Mouse (Mus musculus): ENCODE measurements around the gene Zfp560. TPM values are rescaled to one million over a fixed set of nuclear protein-coding genes. Genes with fewer than 3 reads are reported as not detected.

The Zfp560 gene
- polyA plus RNA-seq (2012; rRNA removed) = 0.10 and 0.75 TPM in 2 replicates

- peak within 1 kb of the TSS; percentile 30; the same call in 1 of the 2 replicates for H3K27ac ChIP-seq (ENCODE audit: insufficient read depth, low read depth, low read length)
- H3K4me3 ChIP-seq (ENCODE audit: low read depth, low read length) = peak within 1 kb of the TSS; percentile 78
- H3K27me3 ChIP-seq (ENCODE audit: control insufficient read depth, insufficient read depth, low read length) = no peaks in the 10 kb centered on the region
- H3K4me1 ChIP-seq (ENCODE audit: control insufficient read depth, insufficient read depth, insufficient read length, low read length) = 0 out of 2 replicates have a peak, but pooled peaks cover 5% of the 10 kb centered on the region
- WGBS = 5% methylated on average over 40 of the region's 40 CpGs
- H3K36me3 ChIP-seq (ENCODE audit: control insufficient read depth, insufficient read depth, low read length) = no peaks in the 10 kb centered on the region
- TF ChIP-seq CTCF (IDR thresholded peaks at IDR 0.05; ENCODE audit: extremely low read depth, insufficient read length, insufficient replicate concordance, low read depth, low read length) = peak; percentile 77; the same call in 1 of the 2 replicates
- peak; percentile 62 for TF ChIP-seq POLR2A (IDR thresholded peaks at IDR 0.05; ENCODE audit: low read depth, low read length)
Measured at GRCm38 (mm10) chr9:20384532-20385342, at the start of gene Zfp560. Gene Zfp560, minus strand, starts transcription at chr9:20385177.

GRCm38 (mm10) chr9:20430004-20430403 lies 45.0 kb upstream of the Zfp560 start:
- no peaks in the 10 kb centered on the region for H3K36me3 ChIP-seq (ENCODE audit: control insufficient read depth, insufficient read depth, low read length)
- H3K4me1 ChIP-seq (ENCODE audit: control insufficient read depth, insufficient read depth, insufficient read length, low read length) = no peaks in the 10 kb centered on the region
- H3K27ac ChIP-seq (ENCODE audit: insufficient read depth, low read depth, low read length) = no peak overlapping the region
- H3K4me3 ChIP-seq (ENCODE audit: low read depth, low read length) = no peak overlapping the region
- 85% methylated on average over 3 of the region's 3 CpGs for WGBS
- H3K27me3 ChIP-seq (ENCODE audit: control insufficient read depth, insufficient read depth, low read length) = no peaks in the 10 kb centered on the region
- no peak for TF ChIP-seq POLR2A (IDR thresholded peaks at IDR 0.05; ENCODE audit: low read depth, low read length)
- no peak for TF ChIP-seq CTCF (IDR thresholded peaks at IDR 0.05; ENCODE audit: extremely low read depth, insufficient read length, insufficient replicate concordance, low read depth, low read length)

- Histone ChIP-seq H3K27ac (ENCODE audit: insufficient read depth, low read depth, low read length) (no peak overlapping the region), H3K36me3 (ENCODE audit: control insufficient read depth, insufficient read depth, low read length) (no peaks in the 10 kb centered on the region), H3K4me1 (ENCODE audit: control insufficient read depth, insufficient read depth, insufficient read length, low read length) (no peaks in the 10 kb centered on the region), H3K27me3 (ENCODE audit: control insufficient read depth, insufficient read depth, low read length) (no peaks in the 10 kb centered on the region), H3K4me3 (ENCODE audit: low read depth, low read length) (no peak overlapping the region)
- WGBS = 39% methylated on average over 1 of the region's 1 CpGs
- TF ChIP-seq CTCF (IDR thresholded peaks at IDR 0.05; ENCODE audit: extremely low read depth, insufficient read length, insufficient replicate concordance, low read depth, low read length) = no peak
Measured at GRCm38 (mm10) chr9:20411460-20411859, 26.5 kb upstream of the Zfp560 start.

GRCm38 (mm10) chr9:20409319-20409718 lies 24.3 kb upstream of the Zfp560 start:
- 51% methylated on average over 2 of the region's 2 CpGs for WGBS
- Histone ChIP-seq H3K4me1 (ENCODE audit: control insufficient read depth, insufficient read depth, insufficient read length, low read length) (no peaks in the 10 kb centered on the region), H3K36me3 (ENCODE audit: control insufficient read depth, insufficient read depth, low read length) (no peaks in the 10 kb centered on the region), H3K27me3 (ENCODE audit: control insufficient read depth, insufficient read depth, low read length) (no peaks in the 10 kb centered on the region), H3K27ac (ENCODE audit: insufficient read depth, low read depth, low read length) (no peak overlapping the region), H3K4me3 (ENCODE audit: low read depth, low read length) (no peak overlapping the region)
- TF ChIP-seq CTCF (IDR thresholded peaks at IDR 0.05; ENCODE audit: extremely low read depth, insufficient read length, insufficient replicate concordance, low read depth, low read length) (no peak), POLR2A (IDR thresholded peaks at IDR 0.05; ENCODE audit: low read depth, low read length) (no peak)

GRCm38 (mm10) chr9:20385343-20385703 lies 346 bp upstream of the Zfp560 start:
- Histone ChIP-seq H3K36me3 (ENCODE audit: control insufficient read depth, insufficient read depth, low read length) (no peaks in the 10 kb centered on the region), H3K27ac (ENCODE audit: insufficient read depth, low read depth, low read length) (0 out of 2 replicates have a peak overlapping the region, but pooled peaks have one; percentile 5), H3K4me1 (ENCODE audit: control insufficient read depth, insufficient read depth, insufficient read length, low read length) (0 out of 2 replicates have a peak, but pooled peaks cover 5% of the 10 kb centered on the region), H3K27me3 (ENCODE audit: control insufficient read depth, insufficient read depth, low read length) (no peaks in the 10 kb centered on the region), H3K4me3 (ENCODE audit: low read depth, low read length) (peak overlapping the region; percentile 78)
- no peak for TF ChIP-seq POLR2A (IDR thresholded peaks at IDR 0.05; ENCODE audit: low read depth, low read length)
- TF ChIP-seq CTCF (IDR thresholded peaks at IDR 0.05; ENCODE audit: extremely low read depth, insufficient read length, insufficient replicate concordance, low read depth, low read length) = no peak
- WGBS = 10% methylated on average over 16 of the region's 16 CpGs

- TF ChIP-seq CTCF (IDR thresholded peaks at IDR 0.05; ENCODE audit: extremely low read depth, insufficient read length, insufficient replicate concordance, low read depth, low read length) (no peak), POLR2A (IDR thresholded peaks at IDR 0.05; ENCODE audit: low read depth, low read length) (no peak)
- WGBS = 89% methylated on average over 7 of the region's 7 CpGs
- Histone ChIP-seq H3K27me3 (ENCODE audit: control insufficient read depth, insufficient read depth, low read length) (no peaks in the 10 kb centered on the region), H3K4me3 (ENCODE audit: low read depth, low read length) (no peak overlapping the region), H3K4me1 (ENCODE audit: control insufficient read depth, insufficient read depth, insufficient read length, low read length) (0 out of 2 replicates have a peak, but pooled peaks cover 5% of the 10 kb centered on the region), H3K27ac (ENCODE audit: insufficient read depth, low read depth, low read length) (no peak overlapping the region), H3K36me3 (ENCODE audit: control insufficient read depth, insufficient read depth, low read length) (no peaks in the 10 kb centered on the region)
Measured at GRCm38 (mm10) chr9:20383659-20384058, 1.3 kb downstream of the Zfp560 start.

GRCm38 (mm10) chr9:20374712-20375111 lies 10.3 kb downstream of the Zfp560 start:
- 93% methylated on average over 1 of the region's 1 CpGs for WGBS
- no peak overlapping the region for H3K27ac ChIP-seq (ENCODE audit: insufficient read depth, low read depth, low read length)
- H3K27me3 ChIP-seq (ENCODE audit: control insufficient read depth, insufficient read depth, low read length) = no peaks in the 10 kb centered on the region
- H3K4me1 ChIP-seq (ENCODE audit: control insufficient read depth, insufficient read depth, insufficient read length, low read length) = no peaks in the 10 kb centered on the region
- H3K36me3 ChIP-seq (ENCODE audit: control insufficient read depth, insufficient read depth, low read length) = no peaks in the 10 kb centered on the region
- H3K4me3 ChIP-seq (ENCODE audit: low read depth, low read length) = no peak overlapping the region
- TF ChIP-seq CTCF (IDR thresholded peaks at IDR 0.05; ENCODE audit: extremely low read depth, insufficient read length, insufficient replicate concordance, low read depth, low read length) = no peak
- no peak for TF ChIP-seq POLR2A (IDR thresholded peaks at IDR 0.05; ENCODE audit: low read depth, low read length)
